Mouse (Mus musculus): ENCODE measurements at regions not wholly inside any gene's neighbourhood (a gene's known extent, or its start where the extent isn't known, plus 50 kb on each side); places are given as distances from the start of the nearest gene placed in this dataset.

DNA sequence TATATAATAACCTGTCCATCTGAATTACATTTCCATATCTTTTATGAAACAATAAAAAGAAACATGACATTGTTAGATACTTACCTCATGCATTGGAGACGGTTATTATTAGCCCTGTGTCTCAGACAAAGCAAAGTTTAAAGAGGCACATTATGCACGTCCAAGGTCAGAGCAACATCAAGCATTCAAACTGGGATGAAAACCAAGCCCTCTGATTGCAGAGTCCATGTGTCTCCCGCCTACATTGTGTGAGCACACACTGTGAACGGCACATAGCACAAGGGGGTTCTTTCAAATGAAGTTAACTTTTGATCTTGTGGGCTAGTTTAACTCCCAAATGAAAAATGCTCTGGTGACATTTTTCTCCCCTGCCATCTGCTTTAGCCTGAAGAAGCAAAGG lies 489.3 kb downstream of the Psat1 start:
- TF ChIP-seq POU5F1 (IDR thresholded peaks at IDR 0.05; ENCODE audit: borderline replicate concordance, low read length) = no peak
- no peak for TF ChIP-seq CTCF (conservative IDR thresholded peaks at IDR 0.05; ENCODE audit: low read length)
- TF ChIP-seq NANOG (IDR thresholded peaks at IDR 0.05; ENCODE audit: borderline replicate concordance, low read length) = no peak
